Mouse (Mus musculus) embryo, embryonic 10.5 days (tissue): ENCODE results near the gene Krtap24-1.

ENCODE experiments used
- DNase-seq: peaks from one replicate; pipeline ENCODE4 v3.0.0-alpha.2; 2015; ENCODE audit warnings: low spot score

Krtap24-1 gene

GRCm38 (mm10) chr16:88611922-88612321 is at the start of gene Krtap24-1:
Gene Krtap24-1, minus strand, starts transcription at chr16:88612279.
- no peak for DNase-seq

- no peak for DNase-seq
Observed at GRCm38 (mm10) chr16:88657426-88657825, 45.3 kb upstream of the Krtap24-1 start.

- DNase-seq = no peak
Observed at GRCm38 (mm10) chr16:88651952-88652351, 39.9 kb upstream of the Krtap24-1 start.

GRCm38 (mm10) chr16:88651082-88651481 is 39.0 kb upstream of the Krtap24-1 start:
- DNase-seq = no peak

- no peak for DNase-seq
Observed at GRCm38 (mm10) chr16:88647358-88647846, 35.3 kb upstream of the Krtap24-1 start, which contains the start of gene Krtap26-1. Gene Krtap26-1, minus strand, starts transcription at chr16:88647796.

GRCm38 (mm10) chr16:88646366-88647111 is 34.5 kb upstream of the Krtap24-1 start:
- no peak for DNase-seq

- no peak for DNase-seq
Observed at GRCm38 (mm10) chr16:88640053-88640452, 28.0 kb upstream of the Krtap24-1 start.

- peak; percentile 17 for DNase-seq
Observed at GRCm38 (mm10) chr16:88635142-88635541, 23.1 kb upstream of the Krtap24-1 start.

GRCm38 (mm10) chr16:88631474-88631873 is 19.4 kb upstream of the Krtap24-1 start:
- DNase-seq = no peak

- no peak for DNase-seq
Observed at GRCm38 (mm10) chr16:88627566-88627965, 15.5 kb upstream of the Krtap24-1 start, which contains the start of gene 2310079G19Rik. Gene 2310079G19Rik, minus strand, starts transcription at chr16:88627666.

GRCm38 (mm10) chr16:88612712-88613111 is 633 bp upstream of the Krtap24-1 start:
- DNase-seq = peak; percentile 15

- DNase-seq = no peak
Observed at GRCm38 (mm10) chr16:88604570-88604969, 7.5 kb downstream of the Krtap24-1 start.

GRCm38 (mm10) chr16:88602464-88602863 is 9.6 kb downstream of the Krtap24-1 start:
- peak; percentile 7 for DNase-seq

GRCm38 (mm10) chr16:88600303-88600702 is 11.8 kb downstream of the Krtap24-1 start:
- peak; percentile 7 for DNase-seq

GRCm38 (mm10) chr16:88599504-88600237 is 12.4 kb downstream of the Krtap24-1 start:
- peak; percentile 36 for DNase-seq

- DNase-seq = peak; percentile 53
Observed at GRCm38 (mm10) chr16:88592758-88593157, 19.3 kb downstream of the Krtap24-1 start.

GRCm38 (mm10) chr16:88583338-88583737 is 28.7 kb downstream of the Krtap24-1 start:
- no peak for DNase-seq

- DNase-seq = no peak
Observed at GRCm38 (mm10) chr16:88575885-88576679, 36.0 kb downstream of the Krtap24-1 start.

GRCm38 (mm10) chr16:88572904-88573404 is 39.1 kb downstream of the Krtap24-1 start:
- no peak for DNase-seq

- no peak for DNase-seq
Observed at GRCm38 (mm10) chr16:88570136-88570535, 41.9 kb downstream of the Krtap24-1 start.

GRCm38 (mm10) chr16:88569732-88570131 is 42.3 kb downstream of the Krtap24-1 start:
- no peak for DNase-seq

GRCm38 (mm10) chr16:88569096-88569495 is 43.0 kb downstream of the Krtap24-1 start:
- DNase-seq = no peak
